Mouse (Mus musculus) forebrain, embryonic 15.5 days (tissue): ENCODE data around the gene Asb16. TPM values are rescaled to one million over a fixed set of nuclear protein-coding genes. Genes with fewer than 3 reads are reported as not detected.

ENCODE experiments used
- ATAC-seq: fragments of 200-750 bp; cut with Nextera tagmentation; replicated peaks from 2 replicates; pipeline ENCODE4 v1.8.0; 2017; ENCODE audit warnings: mild to moderate bottlenecking, moderate TSS enrichment, moderate library complexity
- H3K27ac ChIP-seq: fragments of 300-500 bp; sonication (generic); replicated peaks from 2 replicates; pipeline ENCODE4 v1.5.1; 2015; ENCODE audit warnings: mild to moderate bottlenecking, inconsistent platforms
- H3K27me3 ChIP-seq: fragments of 300-500 bp; sonication (generic); 2 replicates; pipeline ENCODE4 v1.6.1; 2015; ENCODE audit warnings: inconsistent platforms
- H3K36me3 ChIP-seq: fragments of 300-500 bp; sonication (generic); 2 replicates; pipeline ENCODE4 v1.6.1; 2015; ENCODE audit warnings: mild to moderate bottlenecking, inconsistent platforms
- H3K4me1 ChIP-seq: fragments of 300-500 bp; sonication (generic); 2 replicates; pipeline ENCODE4 v1.6.1; 2015; ENCODE audit warnings: inconsistent platforms
- H3K4me2 ChIP-seq: fragments of 300-500 bp; sonication (generic); replicated peaks from 2 replicates; pipeline ENCODE4 v1.6.1; 2015; ENCODE audit warnings: mild to moderate bottlenecking, inconsistent platforms
- H3K4me3 ChIP-seq: fragments of 300-500 bp; sonication (generic); 2 replicates; pipeline ENCODE4 v1.5.1; 2015; ENCODE audit warnings: mild to moderate bottlenecking, inconsistent platforms
- H3K9ac ChIP-seq: fragments of 300-500 bp; sonication (generic); replicated peaks from 2 replicates; pipeline ENCODE4 v1.6.1; 2015; ENCODE audit warnings: mild to moderate bottlenecking, inconsistent platforms
- H3K9me3 ChIP-seq: fragments of 300-500 bp; sonication (generic); 2 replicates; pipeline ENCODE4 v1.6.1; 2016; ENCODE audit warnings: inconsistent platforms
- WGBS: fragments of 180-500 bp; shearing (Covaris S2); methylation state at CpG from one replicate; pipeline ENCODE4 v1.1.7; 2015; ENCODE audit warnings: mixed read lengths; 5-methylcytosine and 5-hydroxymethylcytosine counted together
- polyA plus RNA-seq: library from polyadenylated mRNA; unstranded; fragments of >200 nt; fragmentation: Nextera tagmentation; extraction: Ambion mirVana; gene quantifications from 2 replicates; pipeline ENCODE4 v1.2.1, GENCODE M21; 2015

The Asb16 gene
- polyA plus RNA-seq: not detected in 2 replicates

DNA sequence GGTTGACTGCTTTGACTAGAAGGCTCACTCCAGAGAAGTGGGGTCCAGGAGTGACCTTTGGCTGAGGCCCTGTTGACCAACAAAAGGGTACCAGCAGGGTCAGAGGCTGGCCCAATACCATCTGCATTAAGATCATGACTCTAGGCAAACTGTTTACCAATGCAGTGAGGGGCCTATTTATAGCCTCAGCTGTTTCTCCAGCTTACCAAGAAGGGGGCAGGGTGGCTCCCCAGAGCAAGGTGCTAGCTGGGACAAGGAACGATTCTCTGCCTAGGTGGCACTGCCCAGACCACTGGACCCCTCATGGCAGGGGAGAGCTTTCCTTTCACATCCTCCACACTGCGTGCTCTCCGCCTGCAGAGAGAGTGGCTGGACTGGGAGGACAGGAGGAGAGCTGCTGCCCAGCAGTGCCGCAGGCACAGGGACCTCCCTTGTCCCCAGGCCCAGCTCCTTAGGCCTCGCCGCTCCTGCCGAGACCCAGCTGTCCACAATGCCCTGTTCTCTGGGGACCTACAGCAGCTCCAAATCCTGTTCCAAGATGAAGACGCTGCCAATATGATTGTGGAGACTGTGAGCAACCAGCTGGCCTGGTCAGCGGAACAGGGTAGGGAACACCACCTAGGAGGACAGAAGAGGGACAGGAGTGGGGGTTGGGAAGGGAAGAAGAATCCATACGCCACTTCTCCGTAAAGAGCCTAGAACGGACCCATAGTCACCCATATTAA is at the start of gene Asb16:
Asb16 (plus strand) TSS at position 224 of the 725 bp plus-strand sequence.
- H3K4me3 ChIP-seq: no peak within 1 kb of the TSS
- no peak within 1 kb of the TSS for H3K4me2 ChIP-seq
- 87% methylated on average over 12 of the region's 12 CpGs for whole genome bisulfite sequencing
- no peaks in the 10 kb centered on the region for H3K9me3 ChIP-seq
- H3K27me3 ChIP-seq: no peaks in the 10 kb centered on the region
- peaks cover 5% of the 10 kb centered on the region for H3K4me1 ChIP-seq
- H3K27ac ChIP-seq: no peak within 1 kb of the TSS
- H3K36me3 ChIP-seq: no peaks in the 10 kb centered on the region
- ATAC-seq: no peak
- no peak within 1 kb of the TSS for H3K9ac ChIP-seq

GRCm38 (mm10) chr11:102218783-102219182 is 49.8 kb upstream of the Asb16 start:
- peaks cover 11% of the 10 kb centered on the region; the same call in 1 of the 2 replicates for H3K36me3 ChIP-seq
- no peaks in the 10 kb centered on the region for H3K27me3 ChIP-seq
- peak overlapping the region; percentile 37 for H3K9ac ChIP-seq
- H3K4me3 ChIP-seq: peak overlapping the region; percentile 30
- no peaks in the 10 kb centered on the region for H3K9me3 ChIP-seq
- H3K4me1 ChIP-seq: peaks cover 81% of the 10 kb centered on the region
- peak overlapping the region; percentile 50 for H3K4me2 ChIP-seq
- peak overlapping the region; percentile 93 for H3K27ac ChIP-seq
- 0% methylated on average over 10 of the region's 10 CpGs for WGBS
- peak; percentile 90 for ATAC-seq

DNA sequence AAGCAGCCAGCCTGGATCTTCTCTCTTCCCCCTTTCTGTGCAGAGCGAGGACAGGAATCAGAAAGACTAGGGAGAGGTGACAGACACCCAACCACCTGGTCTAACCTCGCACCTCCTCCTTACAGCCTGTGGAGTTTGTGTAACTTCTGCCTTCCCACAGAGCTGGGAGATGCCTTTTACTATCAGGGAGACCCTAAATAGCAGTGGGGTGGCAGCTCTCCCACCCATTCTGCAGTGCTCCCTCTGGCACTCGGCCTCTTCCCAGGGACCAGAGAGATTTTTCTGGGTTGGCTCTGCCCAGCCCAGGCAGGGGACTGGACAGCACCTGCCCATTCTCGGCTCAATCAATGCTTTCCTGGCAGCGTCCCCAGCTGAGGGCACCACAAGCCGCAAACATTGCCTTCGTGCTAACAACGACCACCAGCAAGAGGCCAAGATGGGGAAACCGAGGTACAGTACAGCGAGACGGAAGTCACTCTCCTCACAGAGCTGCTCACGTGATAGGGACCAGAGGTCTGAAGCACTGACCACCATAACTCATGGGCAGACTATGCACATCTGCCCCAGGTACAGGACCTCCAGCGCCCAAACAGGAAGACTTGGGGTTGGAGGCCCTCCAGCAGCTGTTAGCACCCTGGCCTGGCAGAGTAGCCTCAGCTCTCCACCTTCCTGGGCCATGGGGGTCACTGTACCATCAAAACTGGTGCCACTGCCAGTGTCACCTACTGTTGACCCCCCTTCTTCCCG is 49.1 kb upstream of the Asb16 start:
- 51% methylated on average over 14 of the region's 14 CpGs for WGBS
- peak; percentile 17; the same call in 1 of the 2 replicates for ATAC-seq
- Histone ChIP-seq H3K27me3 (no peaks in the 10 kb centered on the region), H3K9ac (peak overlapping the region; percentile 37), H3K4me3 (peak overlapping the region; percentile 30; the same call in 1 of the 2 replicates), H3K27ac (peak overlapping the region; percentile 93), H3K4me1 (peaks cover 81% of the 10 kb centered on the region), H3K9me3 (no peaks in the 10 kb centered on the region), H3K36me3 (peaks cover 11% of the 10 kb centered on the region; the same call in 1 of the 2 replicates), H3K4me2 (peak overlapping the region; percentile 50)

DNA sequence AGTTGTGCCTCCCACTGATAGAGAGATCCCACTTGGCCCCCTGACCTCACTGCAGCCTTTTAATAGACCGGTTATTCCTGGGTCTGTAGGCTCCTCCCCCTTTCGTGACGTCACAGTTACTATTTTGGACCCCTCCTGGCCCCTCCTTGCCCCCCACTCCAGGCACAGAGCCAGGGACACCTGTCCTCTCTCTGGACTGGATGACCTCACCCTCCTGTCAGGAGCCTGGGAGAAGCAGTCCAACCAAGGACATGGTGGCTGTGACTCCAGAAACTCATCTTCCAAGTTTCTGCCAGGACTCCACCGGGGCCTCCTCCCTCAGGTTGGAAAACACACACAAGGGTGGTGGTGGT is 48.6 kb upstream of the Asb16 start:
- no peaks in the 10 kb centered on the region for H3K27me3 ChIP-seq
- no peak overlapping the region for H3K9ac ChIP-seq
- peaks cover 11% of the 10 kb centered on the region; the same call in 1 of the 2 replicates for H3K36me3 ChIP-seq
- no peak for ATAC-seq
- peak overlapping the region; percentile 93 for H3K27ac ChIP-seq
- H3K4me2 ChIP-seq: no peak overlapping the region
- peaks cover 81% of the 10 kb centered on the region for H3K4me1 ChIP-seq
- 77% methylated on average over 4 of the region's 4 CpGs for WGBS
- H3K9me3 ChIP-seq: no peaks in the 10 kb centered on the region
- H3K4me3 ChIP-seq: no peak overlapping the region

GRCm38 (mm10) chr11:102220451-102220850 is 48.1 kb upstream of the Asb16 start:
- H3K9ac ChIP-seq: no peak overlapping the region
- H3K36me3 ChIP-seq: peaks cover 11% of the 10 kb centered on the region; the same call in 1 of the 2 replicates
- WGBS: 66% methylated on average over 6 of the region's 6 CpGs
- no peaks in the 10 kb centered on the region for H3K27me3 ChIP-seq
- peaks cover 81% of the 10 kb centered on the region for H3K4me1 ChIP-seq
- no peaks in the 10 kb centered on the region for H3K9me3 ChIP-seq
- no peak overlapping the region for H3K4me3 ChIP-seq
- 0 out of 2 replicates have a peak overlapping the region, but pooled peaks have one; percentile 93 for H3K27ac ChIP-seq
- H3K4me2 ChIP-seq: no peak overlapping the region
- ATAC-seq: no peak

DNA sequence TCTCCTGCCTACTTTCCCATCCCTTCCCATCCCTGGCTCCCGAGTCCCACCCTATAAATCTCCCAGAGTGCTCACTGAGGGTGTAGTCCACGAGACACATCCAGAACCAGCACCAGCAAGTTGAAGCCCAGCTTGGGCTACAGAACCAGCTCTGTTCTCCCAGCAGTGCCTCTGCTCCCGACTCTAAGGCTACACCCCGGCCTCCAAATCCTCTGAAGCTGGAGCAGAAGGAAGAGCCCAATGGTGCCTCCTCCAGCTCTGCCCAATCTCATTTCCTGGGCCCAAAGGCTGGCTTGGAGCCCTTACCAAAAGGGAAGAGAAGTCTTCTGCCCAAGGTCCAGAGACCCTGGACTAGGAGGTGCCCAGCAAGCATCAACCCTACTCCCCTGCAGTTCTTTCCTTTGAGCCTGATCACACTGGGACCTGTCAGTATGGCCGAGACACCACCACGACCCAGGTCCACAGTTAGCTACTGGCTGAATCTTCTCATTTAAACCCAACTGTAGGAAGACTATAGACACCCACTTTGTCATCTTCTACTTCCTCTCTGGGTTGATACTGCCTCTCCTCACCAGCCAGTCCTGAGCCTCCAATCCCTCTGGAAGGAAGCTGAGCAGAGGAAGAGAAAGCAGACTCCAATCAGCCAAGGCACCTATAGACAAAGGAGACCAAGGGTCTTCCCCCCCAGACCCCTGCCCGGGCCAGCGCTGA is 47.1 kb upstream of the Asb16 start:
- no peak overlapping the region for H3K4me2 ChIP-seq
- H3K36me3 ChIP-seq: peaks cover 11% of the 10 kb centered on the region; the same call in 1 of the 2 replicates
- H3K4me1 ChIP-seq: peaks cover 81% of the 10 kb centered on the region
- no peak for ATAC-seq
- 86% methylated on average over 8 of the region's 8 CpGs for WGBS
- no peak overlapping the region for H3K27ac ChIP-seq
- H3K9me3 ChIP-seq: no peaks in the 10 kb centered on the region
- no peak overlapping the region for H3K4me3 ChIP-seq
- no peaks in the 10 kb centered on the region for H3K27me3 ChIP-seq
- H3K9ac ChIP-seq: no peak overlapping the region

DNA sequence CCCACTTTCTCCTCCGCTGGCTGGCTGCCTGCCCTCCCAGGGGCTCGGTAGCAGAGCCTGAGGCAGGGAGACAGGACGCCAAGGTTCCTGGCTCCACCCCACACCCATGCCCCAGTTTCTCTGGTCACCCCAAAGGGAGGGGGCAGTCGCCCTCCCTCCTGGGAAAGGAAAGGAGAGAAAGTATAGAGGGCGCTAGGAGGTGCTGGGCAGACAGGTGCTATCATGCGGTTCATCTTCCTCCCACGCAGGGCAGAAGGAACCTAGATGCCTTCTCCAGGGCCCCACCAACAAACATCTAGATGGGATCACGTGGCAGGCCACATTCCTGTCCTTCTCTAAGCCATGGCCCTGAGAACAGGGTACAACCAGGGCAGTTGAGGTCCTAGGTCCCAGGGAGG is 46.6 kb upstream of the Asb16 start:
- Histone ChIP-seq H3K36me3 (peaks cover 11% of the 10 kb centered on the region; the same call in 1 of the 2 replicates), H3K9ac (no peak overlapping the region), H3K4me2 (no peak overlapping the region), H3K4me1 (peaks cover 81% of the 10 kb centered on the region), H3K27ac (no peak overlapping the region), H3K27me3 (no peaks in the 10 kb centered on the region), H3K9me3 (no peaks in the 10 kb centered on the region), H3K4me3 (no peak overlapping the region)
- 72% methylated on average over 8 of the region's 8 CpGs for WGBS
- no peak for ATAC-seq

DNA sequence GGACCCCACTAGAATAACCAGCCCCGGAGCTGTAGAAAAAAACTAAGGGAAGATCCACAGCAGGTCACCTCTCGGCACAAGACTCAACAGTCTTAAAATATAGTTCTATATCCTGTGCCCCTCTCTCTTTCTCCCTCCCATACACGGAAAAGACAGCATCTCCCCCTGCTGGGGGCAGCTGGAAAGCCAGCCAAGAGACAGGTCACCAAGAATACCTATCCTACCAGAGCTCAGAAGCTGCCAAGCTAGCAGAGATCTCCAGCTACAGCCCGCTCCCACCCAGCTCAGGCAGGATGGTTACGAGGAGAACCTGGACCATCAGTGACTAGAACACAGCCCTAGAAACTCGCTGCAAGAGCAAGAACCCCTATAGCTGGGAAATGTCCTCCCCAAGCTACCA is 45.4 kb upstream of the Asb16 start:
- Histone ChIP-seq H3K27ac (no peak overlapping the region), H3K4me1 (peaks cover 81% of the 10 kb centered on the region), H3K9me3 (no peaks in the 10 kb centered on the region), H3K27me3 (no peaks in the 10 kb centered on the region), H3K9ac (no peak overlapping the region), H3K4me2 (no peak overlapping the region), H3K36me3 (peaks cover 11% of the 10 kb centered on the region; the same call in 1 of the 2 replicates), H3K4me3 (no peak overlapping the region)
- ATAC-seq: no peak
- WGBS: 54% methylated on average over 6 of the region's 6 CpGs

- Histone ChIP-seq H3K4me2 (peak overlapping the region; percentile 31), H3K9ac (0 out of 2 replicates have a peak overlapping the region, but pooled peaks have one; percentile 11), H3K27ac (no peak overlapping the region), H3K27me3 (no peaks in the 10 kb centered on the region), H3K9me3 (no peaks in the 10 kb centered on the region), H3K4me1 (peaks cover 77% of the 10 kb centered on the region), H3K36me3 (peaks cover 11% of the 10 kb centered on the region; the same call in 1 of the 2 replicates), H3K4me3 (no peak overlapping the region)
- 10% methylated on average over 22 of the region's 22 CpGs for WGBS
- ATAC-seq: no peak
Measured at GRCm38 (mm10) chr11:102224686-102225085, 43.9 kb upstream of the Asb16 start.

GRCm38 (mm10) chr11:102225221-102225620 is 43.3 kb upstream of the Asb16 start:
- Histone ChIP-seq H3K27me3 (no peaks in the 10 kb centered on the region), H3K4me3 (no peak overlapping the region), H3K4me2 (peak overlapping the region; percentile 31), H3K9ac (0 out of 2 replicates have a peak overlapping the region, but pooled peaks have one; percentile 11), H3K36me3 (peaks cover 11% of the 10 kb centered on the region; the same call in 1 of the 2 replicates), H3K4me1 (peaks cover 73% of the 10 kb centered on the region), H3K27ac (no peak overlapping the region), H3K9me3 (no peaks in the 10 kb centered on the region)
- no peak for ATAC-seq
- 61% methylated on average over 5 of the region's 5 CpGs for WGBS

GRCm38 (mm10) chr11:102226067-102226978 is 42.2 kb upstream of the Asb16 start:
- peaks cover 11% of the 10 kb centered on the region; the same call in 1 of the 2 replicates for H3K36me3 ChIP-seq
- peak overlapping the region; percentile 98 for H3K27ac ChIP-seq
- no peaks in the 10 kb centered on the region for H3K27me3 ChIP-seq
- peak overlapping the region; percentile 95; the same call in 1 of the 2 replicates for H3K9ac ChIP-seq
- no peaks in the 10 kb centered on the region for H3K9me3 ChIP-seq
- peak overlapping the region; percentile 80 for H3K4me2 ChIP-seq
- peaks cover 75% of the 10 kb centered on the region for H3K4me1 ChIP-seq
- WGBS: 55% methylated on average over 12 of the region's 12 CpGs
- H3K4me3 ChIP-seq: peak overlapping the region; percentile 87
- no peak for ATAC-seq
